Mouse (Mus musculus) heart, postnatal 0 days (tissue): Measurements from ENCODE around the gene 6430548M08Rik. TPM values are rescaled to one million over a fixed set of nuclear protein-coding genes. Genes with fewer than 3 reads are reported as not detected.

ENCODE experiments used
- ATAC-seq: fragments of 200-750 bp; cut with Nextera tagmentation; 2 replicates; pipeline ENCODE4 v1.8.0; 2017; ENCODE audit warnings: low read depth, moderate number of reproducible peaks, moderate library complexity; ENCODE audit not compliant: insufficient read depth
- DNase-seq: peaks from one replicate; pipeline ENCODE4 v3.0.0-alpha.2; 2016; ENCODE audit warnings: low spot score
- H3K27ac ChIP-seq: fragments of 300-500 bp; sonication (generic); 2 replicates; pipeline ENCODE4 v1.5.1; 2014; ENCODE audit warnings: low read depth, mild to moderate bottlenecking
- H3K27me3 ChIP-seq: fragments of 300-500 bp; sonication (generic); 2 replicates; pipeline ENCODE4 v1.6.1; 2014; ENCODE audit warnings: low read length, mixed read lengths; ENCODE audit not compliant: control insufficient read depth, insufficient read depth
- H3K36me3 ChIP-seq: fragments of 300-500 bp; sonication (generic); replicated peaks from 2 replicates; pipeline ENCODE4 v1.6.1; 2014; ENCODE audit warnings: low read length, mixed read lengths; ENCODE audit not compliant: control insufficient read depth, insufficient read depth
- H3K4me1 ChIP-seq: fragments of 300-500 bp; sonication (generic); 2 replicates; pipeline ENCODE4 v1.6.1; 2014; ENCODE audit warnings: antibody characterized with exemption; ENCODE audit not compliant: control insufficient read depth, insufficient read depth
- H3K4me2 ChIP-seq: fragments of 300-500 bp; sonication (generic); 2 replicates; pipeline ENCODE4 v1.6.1; 2014; ENCODE audit warnings: low read depth, mild to moderate bottlenecking, low read length, moderate library complexity
- H3K4me3 ChIP-seq: fragments of 300-500 bp; sonication (generic); 2 replicates; pipeline ENCODE4 v1.5.1; 2014; ENCODE audit warnings: low read depth, low read length
- H3K9ac ChIP-seq: fragments of 300-500 bp; sonication (generic); replicated peaks from 2 replicates; pipeline ENCODE4 v1.6.1; 2014; ENCODE audit warnings: low read depth, low read length, mixed read lengths
- H3K9me3 ChIP-seq: fragments of 300-500 bp; sonication (generic); replicated peaks from 2 replicates; pipeline ENCODE4 v1.6.1; 2016; ENCODE audit warnings: low read length; ENCODE audit not compliant: control insufficient read depth
- CTCF ChIP-seq: IDR thresholded peaks from 2 replicates; pipeline ENCODE4 v1.5.1; 2016; ENCODE audit warnings: antibody characterized with exemption, control low read depth, low read depth
- EP300 ChIP-seq: IDR thresholded peaks from 2 replicates; pipeline ENCODE4 v1.6.1; 2016; ENCODE audit warnings: antibody characterized with exemption, low read depth
- WGBS: fragments of 180-500 bp; shearing (Covaris S2); extraction: QIAGEN DNeasy Blood & Tissue Kit; methylation state at CpG from one replicate; pipeline ENCODE4 v1.1.7; 2014; 5-methylcytosine and 5-hydroxymethylcytosine counted together
- polyA plus RNA-seq: library from polyadenylated mRNA; unstranded; fragments of >200 nt; fragmentation: Nextera tagmentation; extraction: Ambion mirVana; gene quantifications from 2 replicates; pipeline ENCODE4 v1.2.1, GENCODE M21; 2015
- total RNA-seq: library from RNA; depleted of rRNA; stranded (reverse); fragments of >200 nt; gene quantifications from 2 replicates; pipeline ENCODE4 v1.2.3, GENCODE M21; 2014; ENCODE audit warnings: low replicate concordance

Gene 6430548M08Rik
- total and polyA plus RNA-seq, 2 experiments from 2014 or later: 8.4 to 14.5 TPM

GRCm38 (mm10) chr8:120109149-120109548 is 4.8 kb upstream of the 6430548M08Rik start:
- Histone ChIP-seq H3K36me3 (no peaks in the 10 kb centered on the region), H3K27me3 (no peaks in the 10 kb centered on the region), H3K9me3 (no peaks in the 10 kb centered on the region), H3K4me3 (no peak overlapping the region), H3K4me2 (no peak overlapping the region), H3K9ac (no peak overlapping the region), H3K27ac (no peak overlapping the region), H3K4me1 (peaks cover 14% of the 10 kb centered on the region)
- 24% methylated on average over 3 of the region's 3 CpGs for WGBS
- TF ChIP-seq CTCF (no peak), EP300 (no peak)
- ATAC-seq (no peak), DNase-seq (no peak)

GRCm38 (mm10) chr8:120110966-120111365 is 3.0 kb upstream of the 6430548M08Rik start:
- ATAC-seq (no peak), DNase-seq (no peak)
- no peak overlapping the region for H3K27ac ChIP-seq
- no peaks in the 10 kb centered on the region for H3K27me3 ChIP-seq
- H3K4me3 ChIP-seq: no peak overlapping the region
- H3K36me3 ChIP-seq: no peaks in the 10 kb centered on the region
- H3K9me3 ChIP-seq: no peaks in the 10 kb centered on the region
- H3K9ac ChIP-seq: no peak overlapping the region
- TF ChIP-seq EP300 (no peak), CTCF (no peak)
- H3K4me1 ChIP-seq: peaks cover 9% of the 10 kb centered on the region
- WGBS: 85% methylated on average over 4 of the region's 4 CpGs
- H3K4me2 ChIP-seq: no peak overlapping the region

GRCm38 (mm10) chr8:120111382-120111781 is 2.6 kb upstream of the 6430548M08Rik start:
- Histone ChIP-seq H3K27ac (no peak overlapping the region), H3K4me1 (peaks cover 9% of the 10 kb centered on the region), H3K36me3 (no peaks in the 10 kb centered on the region), H3K4me2 (no peak overlapping the region), H3K9ac (no peak overlapping the region), H3K27me3 (no peaks in the 10 kb centered on the region), H3K4me3 (no peak overlapping the region), H3K9me3 (no peaks in the 10 kb centered on the region)
- WGBS: 65% methylated on average over 4 of the region's 4 CpGs
- no peak for ATAC-seq
- DNase-seq: no peak
- no peak for TF ChIP-seq CTCF
- no peak for TF ChIP-seq EP300

- H3K36me3 ChIP-seq: no peaks in the 10 kb centered on the region
- DNase-seq (no peak), ATAC-seq (no peak)
- peak overlapping the region; percentile 97 for H3K27ac ChIP-seq
- no peak overlapping the region for H3K9ac ChIP-seq
- 0 out of 2 replicates have a peak overlapping the region, but pooled peaks have one; percentile 99 for H3K4me2 ChIP-seq
- WGBS: 73% methylated on average over 5 of the region's 5 CpGs
- no peak for TF ChIP-seq CTCF
- TF ChIP-seq EP300: no peak
- H3K9me3 ChIP-seq: no peaks in the 10 kb centered on the region
- no peak overlapping the region for H3K4me3 ChIP-seq
- H3K27me3 ChIP-seq: no peaks in the 10 kb centered on the region
- peaks cover 12% of the 10 kb centered on the region for H3K4me1 ChIP-seq
These were observed 1.4 kb upstream of the 6430548M08Rik start for GRCm38 (mm10) chr8:120112535-120112934.

DNA sequence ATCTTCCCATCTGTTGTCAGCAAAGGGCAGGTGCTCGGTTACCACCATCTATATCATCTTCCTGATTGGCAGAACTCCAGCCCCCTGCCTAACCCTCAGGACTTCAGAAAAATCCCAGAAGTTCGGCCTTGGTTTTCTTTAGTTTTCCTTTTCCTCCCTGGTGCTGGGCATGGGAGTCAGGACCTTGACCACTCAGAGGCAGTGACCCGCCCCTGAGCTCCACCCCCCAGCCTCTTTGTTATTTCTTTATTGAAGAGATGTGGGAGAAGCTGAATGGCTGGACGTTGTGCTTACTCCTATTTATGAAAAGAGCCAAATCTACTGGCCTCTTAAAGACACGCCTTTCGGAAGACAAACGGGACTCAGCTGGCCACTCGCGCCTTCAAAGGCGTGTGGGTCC is 646 bp upstream of the 6430548M08Rik start:
- WGBS: 3% methylated on average over 10 of the region's 10 CpGs
- DNase-seq: peak; percentile 61

GRCm38 (mm10) chr8:120114315-120114841 is 426 bp downstream of the 6430548M08Rik start:
- no peak for DNase-seq
- H3K9ac ChIP-seq: peak overlapping the region; percentile 74
- no peaks in the 10 kb centered on the region for H3K36me3 ChIP-seq
- H3K27me3 ChIP-seq: no peaks in the 10 kb centered on the region
- ATAC-seq: peak; percentile 25
- no peaks in the 10 kb centered on the region for H3K9me3 ChIP-seq
- peak overlapping the region; percentile 78 for H3K4me3 ChIP-seq
- under 1% methylated on average over 38 of the region's 46 CpGs for WGBS
- no peak for TF ChIP-seq EP300
- no peak for TF ChIP-seq CTCF
- peaks cover 27% of the 10 kb centered on the region for H3K4me1 ChIP-seq
- peak overlapping the region; percentile 99 for H3K4me2 ChIP-seq
- H3K27ac ChIP-seq: peak overlapping the region; percentile 68

More for the DNA sequence above, 646 bp upstream of the 6430548M08Rik start:
- peak overlapping the region; percentile 97 for H3K27ac ChIP-seq
- peak overlapping the region; percentile 71 for H3K9ac ChIP-seq
- H3K4me1 ChIP-seq: peaks cover 16% of the 10 kb centered on the region
- H3K9me3 ChIP-seq: no peaks in the 10 kb centered on the region
- H3K4me2 ChIP-seq: peak overlapping the region; percentile 99
- H3K27me3 ChIP-seq: no peaks in the 10 kb centered on the region
- no peaks in the 10 kb centered on the region for H3K36me3 ChIP-seq
- peak overlapping the region; percentile 78 for H3K4me3 ChIP-seq
- ATAC-seq: peak; percentile 30
- no peak for TF ChIP-seq EP300
- no peak for TF ChIP-seq CTCF
